Mouse (Mus musculus) heart, postnatal 0 days (tissue): ENCODE results near the gene Csrnp2.

Source experiments
- CTCF ChIP-seq: IDR thresholded peaks from 2 replicates; pipeline ENCODE4 v1.5.1; 2016; ENCODE audit warnings: antibody characterized with exemption, control low read depth, low read depth
- EP300 ChIP-seq: IDR thresholded peaks from 2 replicates; pipeline ENCODE4 v1.6.1; 2016; ENCODE audit warnings: antibody characterized with exemption, low read depth

GRCm38 (mm10) chr15:100458055-100458454, 37.2 kb downstream of the Csrnp2 start:
- TF ChIP-seq CTCF (peak; percentile 61), EP300 (no peak)
